Mouse (Mus musculus): ENCODE data around the gene Scel. TPM values are rescaled to one million over a fixed set of nuclear protein-coding genes. Genes with fewer than 3 reads are reported as not detected.

Gene Scel
- polyA plus RNA-seq (2012) = not detected in 2 replicates

- no peak for TF ChIP-seq GATA1 (IDR thresholded peaks at IDR 0.05; ENCODE audit: low read length)
These were observed at the start of gene Scel for GRCm38 (mm10) chr14:103512802-103513472. Gene Scel, plus strand, starts transcription at chr14:103513342.

DNA sequence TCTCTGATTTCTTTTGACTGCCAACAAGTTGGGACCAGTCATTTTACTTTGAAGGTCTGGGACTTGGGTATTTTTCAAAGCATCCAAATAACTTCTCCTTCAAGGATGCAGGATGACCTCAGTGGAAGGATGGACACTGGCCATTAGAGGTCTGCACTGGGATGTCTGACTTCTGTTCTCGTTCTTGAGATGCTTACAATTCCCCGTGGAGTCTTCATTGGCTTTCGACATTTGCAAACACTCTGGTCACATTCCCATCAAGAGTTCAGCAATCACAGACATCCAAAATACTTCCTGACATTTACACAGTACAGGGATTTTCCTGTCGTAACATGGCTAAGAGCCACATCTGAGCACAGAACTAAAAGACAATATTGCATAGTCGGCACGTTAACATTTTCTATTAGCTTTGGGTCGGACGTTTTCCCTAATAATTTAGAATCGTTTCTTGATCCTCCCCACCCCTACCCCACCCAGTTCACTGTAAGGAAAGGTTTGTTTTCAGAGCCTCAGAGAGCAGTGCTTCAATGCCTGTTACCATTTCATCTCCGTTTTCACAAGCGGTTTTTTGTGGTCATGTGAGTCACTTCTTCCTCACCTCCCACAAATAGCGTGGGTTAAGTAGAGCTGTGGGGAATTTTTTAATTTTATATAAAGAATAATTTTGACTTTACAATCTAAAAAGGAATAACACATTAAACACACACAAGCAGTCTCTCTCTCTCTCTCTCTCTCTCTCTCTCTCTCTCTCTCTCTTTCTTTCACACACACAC, 44.3 kb upstream of the Scel start:
- no peak for TF ChIP-seq GATA1 (IDR thresholded peaks at IDR 0.05; ENCODE audit: low read length)

DNA sequence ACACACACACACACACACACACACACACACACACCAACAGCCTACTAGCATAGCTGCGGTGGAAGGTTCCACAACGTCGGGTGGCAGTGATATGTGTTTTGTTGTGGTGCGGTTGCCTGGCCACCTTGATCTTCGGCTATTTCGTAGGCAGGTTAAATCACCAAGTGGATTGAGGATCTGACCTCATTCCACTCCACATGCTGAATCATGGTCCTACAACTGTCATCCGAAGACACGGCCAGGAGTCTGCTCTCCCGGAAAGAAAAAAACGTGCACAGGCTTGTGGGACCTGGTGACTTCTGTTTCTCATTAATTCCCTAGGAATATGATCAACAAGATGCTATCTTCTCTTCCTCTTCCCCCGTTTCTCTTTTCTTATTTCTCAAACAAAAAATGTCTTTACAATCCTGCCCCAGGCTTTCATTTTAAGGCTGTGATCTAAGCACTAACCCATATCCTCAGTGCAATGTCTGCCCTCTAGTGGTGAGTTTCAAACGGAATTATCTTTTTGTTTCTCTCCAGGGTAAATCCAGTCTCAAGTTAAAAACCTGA, 43.6 kb upstream of the Scel start:
- TF ChIP-seq GATA1 (IDR thresholded peaks at IDR 0.05; ENCODE audit: low read length) = no peak

- no peak for TF ChIP-seq GATA1 (IDR thresholded peaks at IDR 0.05; ENCODE audit: low read length)
These were observed 41.9 kb upstream of the Scel start for GRCm38 (mm10) chr14:103471074-103471778.

DNA sequence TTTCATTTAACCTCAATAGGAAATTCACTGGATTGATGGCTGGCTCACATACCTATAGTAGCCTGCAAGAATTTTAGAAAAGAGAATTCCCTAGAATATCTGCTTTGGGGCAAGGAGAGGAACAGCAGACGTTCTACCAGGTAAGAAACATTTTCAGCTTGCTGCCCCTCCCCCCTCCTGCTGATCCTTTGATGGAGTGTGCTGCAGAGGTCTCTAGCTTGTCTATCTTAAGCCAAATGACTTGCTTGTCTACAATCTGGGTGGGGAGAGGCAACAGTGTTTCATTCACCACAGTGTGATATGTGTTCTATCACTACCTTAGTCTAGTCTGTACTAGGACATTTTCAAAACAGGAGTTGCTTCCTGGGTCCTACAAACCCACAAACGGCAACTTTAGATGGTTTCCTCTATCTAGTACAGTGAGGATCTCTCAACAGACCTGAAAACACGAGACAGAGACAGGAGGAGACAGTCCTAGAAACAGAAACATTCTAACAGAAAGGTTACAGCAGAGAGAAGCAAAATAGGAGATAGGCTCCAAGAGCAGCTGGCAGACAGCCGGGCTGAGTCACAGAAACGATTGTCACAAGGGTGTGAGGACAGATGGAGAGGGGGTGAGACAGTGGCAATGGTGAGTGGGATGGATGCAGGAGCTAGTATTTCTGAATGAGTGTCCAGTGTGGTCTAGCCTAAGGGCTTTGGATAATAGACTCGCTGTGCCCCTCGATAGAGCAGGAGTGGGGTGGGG, 41.2 kb upstream of the Scel start:
- no peak for TF ChIP-seq GATA1 (IDR thresholded peaks at IDR 0.05; ENCODE audit: low read length)

DNA sequence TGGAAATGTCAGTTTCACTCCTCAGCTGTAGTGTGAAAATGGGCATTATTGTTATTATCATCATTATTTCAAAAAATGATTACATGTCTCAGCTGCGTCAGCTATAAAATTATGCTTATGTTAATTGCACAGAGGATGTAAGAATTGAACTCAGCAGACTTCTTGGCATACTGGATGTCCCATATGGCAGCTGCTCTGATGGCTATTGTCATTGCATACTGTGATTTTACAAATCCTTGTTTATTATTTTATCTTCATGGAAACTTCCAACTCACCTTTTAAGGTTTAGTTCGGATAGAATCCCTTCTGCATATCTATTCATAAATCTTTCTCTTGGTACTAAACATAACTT, 40.6 kb upstream of the Scel start:
- no peak for TF ChIP-seq GATA1 (IDR thresholded peaks at IDR 0.05; ENCODE audit: low read length)

GRCm38 (mm10) chr14:103475312-103475711, 37.8 kb upstream of the Scel start:
- TF ChIP-seq GATA1 (IDR thresholded peaks at IDR 0.05; ENCODE audit: low read length) = no peak

DNA sequence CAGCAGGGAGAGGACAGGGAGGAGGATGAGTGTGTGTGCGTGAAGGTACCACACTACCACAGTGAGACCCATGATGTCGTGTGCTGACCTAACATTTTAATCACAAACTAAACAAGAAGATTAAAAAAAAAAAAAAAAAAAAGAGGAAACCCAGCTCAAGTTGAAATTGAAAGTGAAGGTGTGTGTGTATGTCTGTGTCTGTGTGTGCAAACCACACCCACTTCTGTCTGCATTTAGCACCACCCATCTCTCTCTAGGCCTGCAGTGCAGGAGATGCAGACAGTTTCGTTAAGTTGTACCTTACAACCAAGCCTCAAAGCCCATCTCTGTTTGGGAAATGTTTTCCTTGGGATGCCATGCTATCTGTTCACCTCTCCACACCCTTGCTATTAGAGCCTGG, 35.9 kb upstream of the Scel start:
- TF ChIP-seq GATA1 (IDR thresholded peaks at IDR 0.05; ENCODE audit: low read length) = no peak

DNA sequence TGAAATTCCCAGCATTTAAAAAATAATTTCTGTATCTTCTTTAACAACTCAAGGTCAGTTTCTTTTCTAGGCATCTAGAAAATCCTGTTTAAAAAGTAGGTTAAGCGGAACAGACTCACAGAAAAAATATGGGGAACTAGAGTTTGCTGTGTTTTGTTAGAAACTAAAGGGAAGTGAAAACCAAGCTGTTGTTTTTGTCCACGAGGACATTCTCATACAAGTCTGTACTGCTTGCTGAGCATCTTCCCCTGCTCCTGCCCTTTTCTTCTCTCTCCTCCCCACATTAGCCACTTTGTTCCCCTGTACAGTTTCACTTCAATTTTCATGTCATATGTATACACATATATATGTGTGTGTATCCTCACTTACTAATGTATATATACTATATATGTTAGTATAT, 35.2 kb upstream of the Scel start:
- TF ChIP-seq GATA1 (IDR thresholded peaks at IDR 0.05; ENCODE audit: low read length) = no peak

DNA sequence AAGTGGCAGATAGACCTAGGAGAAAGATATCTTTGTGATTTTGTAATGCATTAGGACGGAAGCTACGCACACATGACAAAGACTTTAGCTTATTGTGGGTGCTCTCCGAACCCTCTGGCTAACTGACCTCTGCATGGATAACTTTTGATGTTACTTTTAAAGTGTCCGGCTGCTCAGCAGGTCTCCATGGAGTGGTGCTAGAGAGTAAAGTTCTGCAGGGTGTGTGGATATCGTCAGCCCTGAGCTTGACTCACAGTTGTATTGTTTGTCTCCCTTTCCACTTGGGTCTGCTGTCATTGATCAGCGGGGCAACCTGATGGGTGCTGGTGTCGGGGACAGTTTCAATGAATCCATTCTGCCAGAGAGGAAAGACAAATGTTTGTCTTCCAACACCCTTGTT, 33.7 kb upstream of the Scel start:
- no peak for TF ChIP-seq GATA1 (IDR thresholded peaks at IDR 0.05; ENCODE audit: low read length)

GRCm38 (mm10) chr14:103481514-103481913, 31.6 kb upstream of the Scel start:
- TF ChIP-seq GATA1 (IDR thresholded peaks at IDR 0.05; ENCODE audit: low read length) = no peak

DNA sequence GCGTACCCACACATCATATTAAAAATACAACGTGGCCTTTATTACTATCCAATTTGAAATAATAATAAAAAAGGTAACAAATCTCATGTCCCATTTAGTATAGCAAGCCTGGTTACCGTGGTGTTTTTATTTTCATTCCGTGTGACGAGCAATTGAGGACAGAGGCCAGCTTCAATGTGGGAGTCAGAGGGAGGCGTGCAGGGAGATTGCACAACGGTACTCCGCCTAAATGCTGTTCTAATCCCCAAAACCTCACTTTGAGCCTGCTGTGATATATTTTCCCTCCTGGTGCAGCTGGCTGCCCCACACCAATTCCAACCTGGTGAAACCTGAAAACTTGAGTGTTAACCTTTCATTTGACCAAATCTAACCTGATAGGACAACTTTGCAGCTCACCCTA, 27.5 kb upstream of the Scel start:
- TF ChIP-seq GATA1 (IDR thresholded peaks at IDR 0.05; ENCODE audit: low read length) = no peak

DNA sequence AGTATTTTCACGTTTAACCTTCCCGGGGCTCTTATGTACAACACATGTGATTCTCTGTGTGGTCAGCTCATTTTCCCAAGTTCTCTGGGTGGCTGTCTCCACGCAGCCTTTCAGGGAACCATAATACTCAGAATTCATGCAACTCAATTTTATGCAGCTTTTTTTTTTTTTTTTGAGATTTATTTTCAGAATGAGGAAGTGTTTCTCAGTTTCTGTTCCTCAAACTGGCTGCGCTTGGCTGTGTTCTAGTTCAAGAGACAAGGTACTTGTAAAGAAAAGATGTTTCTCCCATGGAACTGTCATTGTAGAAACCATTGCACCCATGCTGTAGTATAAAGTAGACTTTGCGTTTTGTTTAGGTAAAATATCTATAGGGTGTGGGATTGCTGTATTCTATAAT, 26.2 kb upstream of the Scel start:
- TF ChIP-seq GATA1 (IDR thresholded peaks at IDR 0.05; ENCODE audit: low read length) = no peak

DNA sequence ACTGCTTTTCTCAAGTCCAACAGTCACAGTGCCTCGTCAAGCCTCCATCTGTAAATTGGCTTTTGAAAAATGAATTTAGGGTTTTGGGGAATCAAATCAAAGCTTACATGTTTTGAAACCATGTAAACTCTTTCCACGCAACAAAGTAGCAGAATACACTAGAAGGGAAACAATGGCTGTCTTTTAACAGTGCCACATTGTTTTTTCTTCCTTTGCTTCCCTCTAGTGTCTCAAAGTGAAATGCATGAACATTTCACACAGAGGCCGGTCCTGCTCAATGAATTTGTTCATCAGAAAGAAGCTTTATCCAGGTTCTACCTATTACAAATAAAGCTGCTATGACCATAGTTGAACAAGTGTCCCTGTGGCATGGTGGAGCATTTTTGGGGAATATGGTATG, 24.5 kb upstream of the Scel start:
- TF ChIP-seq GATA1 (IDR thresholded peaks at IDR 0.05; ENCODE audit: low read length) = no peak

GRCm38 (mm10) chr14:103498199-103498598, 14.9 kb upstream of the Scel start:
- TF ChIP-seq GATA1 (IDR thresholded peaks at IDR 0.05; ENCODE audit: low read length) = no peak

DNA sequence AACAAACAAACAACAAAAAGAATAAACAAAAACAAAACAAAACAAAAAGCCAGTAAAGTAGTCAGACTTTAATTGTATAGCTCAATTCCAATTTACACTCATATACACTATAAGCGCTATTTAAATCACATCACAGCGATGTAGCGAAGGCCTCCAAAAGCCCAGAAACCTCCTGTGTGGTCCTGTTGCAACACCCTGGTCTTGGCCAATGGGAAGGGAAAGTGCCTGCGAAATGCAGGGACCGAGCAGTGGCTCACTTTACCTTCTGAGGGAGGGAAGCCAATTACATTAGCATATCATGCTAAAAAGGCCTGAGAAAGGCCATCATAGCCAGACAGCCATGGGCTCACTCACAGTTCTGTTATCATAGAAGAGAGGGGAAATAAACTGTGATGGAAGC, 14.5 kb upstream of the Scel start:
- TF ChIP-seq GATA1 (IDR thresholded peaks at IDR 0.05; ENCODE audit: low read length) = no peak
